Mouse (Mus musculus) limb, embryonic 15.5 days (tissue): ENCODE data around the gene Focad. TPM values are rescaled to one million over a fixed set of nuclear protein-coding genes. Genes with fewer than 3 reads are reported as not detected.

ENCODE experiments used
- ATAC-seq: fragments of 200-750 bp; cut with Nextera tagmentation; 2 replicates; pipeline ENCODE4 v1.8.0; 2017; ENCODE audit warnings: low read depth, moderate TSS enrichment; ENCODE audit not compliant: insufficient number of reproducible peaks, low FRiP score, low TSS enrichment
- H3K27ac ChIP-seq: fragments of 300-500 bp; sonication (generic); 2 replicates; pipeline ENCODE4 v1.5.1; 2015; ENCODE audit warnings: moderate library complexity, mild to moderate bottlenecking, inconsistent platforms
- H3K27me3 ChIP-seq: fragments of 300-500 bp; sonication (generic); 2 replicates; pipeline ENCODE4 v1.6.1; 2015; ENCODE audit warnings: inconsistent platforms
- H3K36me3 ChIP-seq: fragments of 300-500 bp; sonication (generic); 2 replicates; pipeline ENCODE4 v1.6.1; 2015; ENCODE audit warnings: inconsistent platforms
- H3K4me1 ChIP-seq: fragments of 300-500 bp; sonication (generic); 2 replicates; pipeline ENCODE4 v1.6.1; 2015; ENCODE audit warnings: inconsistent platforms
- H3K4me2 ChIP-seq: fragments of 300-500 bp; sonication (generic); 2 replicates; pipeline ENCODE4 v1.6.1; 2015; ENCODE audit warnings: mild to moderate bottlenecking, inconsistent platforms
- H3K4me3 ChIP-seq: fragments of 300-500 bp; sonication (generic); 2 replicates; pipeline ENCODE4 v1.5.1; 2015; ENCODE audit warnings: mild to moderate bottlenecking, inconsistent platforms
- H3K9ac ChIP-seq: fragments of 300-500 bp; sonication (generic); 2 replicates; pipeline ENCODE4 v1.6.1; 2015; ENCODE audit warnings: inconsistent platforms
- H3K9me3 ChIP-seq: fragments of 300-500 bp; sonication (generic); 2 replicates; pipeline ENCODE4 v1.6.1; 2016; ENCODE audit warnings: inconsistent platforms
- WGBS: fragments of 180-500 bp; shearing (Covaris S2); methylation state at CpG from one replicate; pipeline ENCODE4 v1.1.7; 2015; 5-methylcytosine and 5-hydroxymethylcytosine counted together
- polyA plus RNA-seq: library from polyadenylated mRNA; unstranded; fragments of >200 nt; fragmentation: Nextera tagmentation; extraction: Ambion mirVana; gene quantifications from 2 replicates; pipeline ENCODE4 v1.2.1, GENCODE M21; 2015

Focad gene
- polyA plus RNA-seq, 1 experiment from 2014 or later, result 15.4 TPM

- Histone ChIP-seq H3K4me3 (no peak overlapping the region), H3K9ac (no peak overlapping the region), H3K36me3 (no peaks in the 10 kb centered on the region), H3K4me1 (no peaks in the 10 kb centered on the region), H3K9me3 (no peaks in the 10 kb centered on the region), H3K4me2 (no peak overlapping the region), H3K27ac (no peak overlapping the region), H3K27me3 (no peaks in the 10 kb centered on the region)
- no peak for ATAC-seq
- 55% methylated on average over 6 of the region's 6 CpGs for WGBS
These were observed 63.2 kb downstream of the Focad start for GRCm38 (mm10) chr4:88157644-88158043.

DNA sequence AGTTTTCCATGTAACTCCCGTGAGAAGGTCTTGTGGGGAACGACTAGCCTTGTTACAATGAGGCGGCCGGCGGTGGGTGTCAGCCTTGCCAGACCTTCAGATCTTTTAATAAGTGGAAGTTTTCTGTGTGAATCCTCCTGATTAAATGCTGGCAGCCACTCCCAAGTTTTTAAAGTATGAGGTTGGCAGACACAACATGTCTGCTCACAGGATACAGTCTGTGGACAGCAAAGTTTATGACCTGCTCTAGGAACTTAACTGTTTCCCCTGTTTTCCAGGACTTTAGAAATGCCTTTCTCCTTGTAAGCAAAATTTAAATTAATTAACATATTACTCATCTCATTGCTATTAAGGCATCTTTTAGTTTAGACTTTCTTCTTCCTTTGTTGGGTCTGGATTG is 64.8 kb downstream of the Focad start:
- no peaks in the 10 kb centered on the region for H3K9me3 ChIP-seq
- no peak overlapping the region for H3K4me2 ChIP-seq
- no peaks in the 10 kb centered on the region for H3K36me3 ChIP-seq
- WGBS, result 70% methylated on average over 5 of the region's 5 CpGs
- no peak for ATAC-seq
- no peaks in the 10 kb centered on the region for H3K4me1 ChIP-seq
- H3K4me3 ChIP-seq, result no peak overlapping the region
- H3K27me3 ChIP-seq, result no peaks in the 10 kb centered on the region
- H3K27ac ChIP-seq, result no peak overlapping the region
- H3K9ac ChIP-seq, result no peak overlapping the region

DNA sequence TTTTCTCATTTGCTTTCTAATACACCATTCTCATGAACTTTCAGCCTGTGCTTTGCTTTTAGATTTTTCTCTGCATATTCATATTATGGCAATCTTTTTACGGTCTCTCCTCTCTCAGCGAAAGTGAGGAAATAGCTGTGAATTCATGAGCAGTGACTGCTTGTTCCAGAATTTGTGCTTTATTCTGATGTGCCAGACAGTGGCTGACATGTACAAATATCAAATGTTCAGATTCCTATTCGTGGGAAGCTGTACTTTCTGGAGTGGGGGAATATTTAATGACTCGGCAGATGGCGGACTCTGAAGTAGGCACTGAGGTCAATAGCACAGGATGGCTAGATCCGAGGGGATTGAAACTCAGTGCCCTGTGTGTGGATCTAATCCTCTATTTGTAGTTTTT is 65.3 kb downstream of the Focad start:
- 71% methylated on average over 6 of the region's 6 CpGs for WGBS
- H3K9ac ChIP-seq, result no peak overlapping the region
- H3K9me3 ChIP-seq, result no peaks in the 10 kb centered on the region

GRCm38 (mm10) chr4:88163511-88164247 is 69.2 kb downstream of the Focad start:
- H3K9me3 ChIP-seq, result no peaks in the 10 kb centered on the region
- H3K27ac ChIP-seq, result no peak overlapping the region
- no peak overlapping the region for H3K4me3 ChIP-seq
- H3K27me3 ChIP-seq, result no peaks in the 10 kb centered on the region
- WGBS, result 82% methylated on average over 13 of the region's 13 CpGs
- H3K36me3 ChIP-seq, result no peaks in the 10 kb centered on the region
- ATAC-seq, result no peak
- no peak overlapping the region for H3K4me2 ChIP-seq
- H3K9ac ChIP-seq, result no peak overlapping the region
- H3K4me1 ChIP-seq, result no peaks in the 10 kb centered on the region

More for the DNA sequence above, 65.3 kb downstream of the Focad start:
- H3K27me3 ChIP-seq, result no peaks in the 10 kb centered on the region
- H3K27ac ChIP-seq, result no peak overlapping the region
- H3K4me2 ChIP-seq, result no peak overlapping the region
- no peak overlapping the region for H3K4me3 ChIP-seq
- no peaks in the 10 kb centered on the region for H3K4me1 ChIP-seq
- ATAC-seq, result no peak
- no peaks in the 10 kb centered on the region for H3K36me3 ChIP-seq

- 77% methylated on average over 7 of the region's 7 CpGs for WGBS
- H3K4me2 ChIP-seq, result no peak overlapping the region
- ATAC-seq, result no peak
- H3K27me3 ChIP-seq, result no peaks in the 10 kb centered on the region
- no peak overlapping the region for H3K4me3 ChIP-seq
- no peak overlapping the region for H3K9ac ChIP-seq
- H3K4me1 ChIP-seq, result no peaks in the 10 kb centered on the region
- H3K9me3 ChIP-seq, result no peaks in the 10 kb centered on the region
- H3K36me3 ChIP-seq, result no peaks in the 10 kb centered on the region
- H3K27ac ChIP-seq, result no peak overlapping the region
These were observed 72.8 kb downstream of the Focad start for GRCm38 (mm10) chr4:88167008-88167862.

GRCm38 (mm10) chr4:88175058-88175974 is 80.9 kb downstream of the Focad start:
- Histone ChIP-seq H3K27me3 (no peaks in the 10 kb centered on the region), H3K4me1 (no peaks in the 10 kb centered on the region), H3K9ac (no peak overlapping the region), H3K9me3 (no peaks in the 10 kb centered on the region), H3K36me3 (no peaks in the 10 kb centered on the region), H3K4me3 (no peak overlapping the region), H3K27ac (no peak overlapping the region), H3K4me2 (no peak overlapping the region)
- 73% methylated on average over 6 of the region's 6 CpGs for WGBS
- ATAC-seq, result no peak

DNA sequence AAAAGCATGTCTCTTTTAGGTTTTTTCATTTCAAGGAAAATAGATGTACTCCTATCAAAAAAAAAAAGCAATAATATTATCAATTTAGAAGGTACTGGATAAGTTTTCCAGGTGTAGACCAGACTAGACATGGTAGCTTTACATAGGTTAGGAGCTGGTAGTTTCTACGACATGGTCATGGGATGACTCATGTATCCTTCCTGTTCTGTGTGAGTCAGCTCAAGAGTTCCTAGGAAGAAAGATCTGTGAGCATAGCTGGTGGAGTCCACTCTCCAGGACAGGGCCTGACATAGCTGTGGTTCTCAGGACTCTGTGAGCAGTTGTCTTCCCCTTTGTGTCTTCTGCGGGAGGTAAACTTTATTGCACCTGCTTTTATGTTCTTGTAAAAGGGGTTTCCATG is 84.9 kb downstream of the Focad start:
- no peaks in the 10 kb centered on the region for H3K9me3 ChIP-seq
- no peak overlapping the region for H3K27ac ChIP-seq
- no peak for ATAC-seq
- H3K4me1 ChIP-seq, result no peaks in the 10 kb centered on the region
- no peak overlapping the region for H3K4me2 ChIP-seq
- H3K4me3 ChIP-seq, result no peak overlapping the region
- no peak overlapping the region for H3K9ac ChIP-seq
- no peaks in the 10 kb centered on the region for H3K36me3 ChIP-seq
- H3K27me3 ChIP-seq, result no peaks in the 10 kb centered on the region
- 68% methylated on average over 2 of the region's 2 CpGs for WGBS

DNA sequence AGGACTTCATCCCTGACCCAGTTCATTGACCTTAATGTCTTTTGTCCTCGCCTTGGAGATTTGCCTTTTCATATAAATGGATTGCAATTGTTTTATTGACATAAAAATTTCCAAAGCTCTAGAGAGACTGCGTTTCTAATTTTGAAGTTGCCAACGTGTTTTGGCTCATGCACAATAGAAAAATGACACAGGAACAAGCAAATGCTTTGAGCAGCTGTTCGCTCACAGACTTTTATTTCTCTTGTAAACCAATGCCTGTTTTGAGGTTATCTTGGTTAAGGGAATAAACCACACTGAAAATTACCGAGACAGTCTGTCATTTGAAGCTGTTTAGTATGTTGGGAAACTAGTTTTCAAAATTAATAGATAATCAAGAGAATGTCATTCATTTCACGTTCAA is 89.9 kb downstream of the Focad start:
- ATAC-seq, result no peak
- Histone ChIP-seq H3K27me3 (no peaks in the 10 kb centered on the region), H3K4me3 (no peak overlapping the region), H3K4me2 (no peak overlapping the region), H3K36me3 (0 out of 2 replicates have a peak, but pooled peaks cover 4% of the 10 kb centered on the region), H3K9me3 (no peaks in the 10 kb centered on the region), H3K27ac (no peak overlapping the region), H3K9ac (no peak overlapping the region), H3K4me1 (no peaks in the 10 kb centered on the region)
- WGBS, result 43% methylated on average over 6 of the region's 6 CpGs

DNA sequence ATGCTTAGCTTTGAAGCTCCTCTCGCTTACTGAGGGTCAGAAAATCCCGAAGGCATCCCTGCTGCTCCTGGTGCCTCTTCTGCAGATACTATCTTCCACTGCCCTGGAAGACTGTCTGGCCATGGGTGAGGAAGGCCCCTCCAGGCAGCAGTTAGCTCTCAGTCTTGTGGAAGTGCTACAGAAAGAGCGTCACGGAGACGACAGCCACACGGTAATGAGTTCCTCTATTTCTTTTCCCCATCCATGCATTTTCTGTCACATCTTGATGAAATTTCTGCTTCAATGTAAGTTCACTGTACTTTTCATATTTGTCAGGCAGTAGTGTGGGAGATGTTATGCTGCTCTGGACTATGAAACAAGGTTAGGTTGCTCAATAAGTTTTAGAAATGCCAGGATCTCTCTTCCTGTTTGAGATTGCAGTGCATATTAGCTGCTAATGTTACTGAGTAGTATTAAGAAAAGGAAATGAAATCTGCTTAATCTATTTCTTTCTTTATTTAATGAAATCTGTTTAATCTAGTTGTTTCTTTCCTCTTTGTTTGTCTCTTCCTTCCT is 91.5 kb downstream of the Focad start:
- Histone ChIP-seq H3K9me3 (no peaks in the 10 kb centered on the region), H3K36me3 (0 out of 2 replicates have a peak, but pooled peaks cover 4% of the 10 kb centered on the region), H3K4me2 (no peak overlapping the region), H3K4me3 (no peak overlapping the region), H3K27me3 (no peaks in the 10 kb centered on the region), H3K4me1 (no peaks in the 10 kb centered on the region), H3K27ac (no peak overlapping the region), H3K9ac (no peak overlapping the region)
- WGBS, result 81% methylated on average over 6 of the region's 6 CpGs
- ATAC-seq, result no peak

DNA sequence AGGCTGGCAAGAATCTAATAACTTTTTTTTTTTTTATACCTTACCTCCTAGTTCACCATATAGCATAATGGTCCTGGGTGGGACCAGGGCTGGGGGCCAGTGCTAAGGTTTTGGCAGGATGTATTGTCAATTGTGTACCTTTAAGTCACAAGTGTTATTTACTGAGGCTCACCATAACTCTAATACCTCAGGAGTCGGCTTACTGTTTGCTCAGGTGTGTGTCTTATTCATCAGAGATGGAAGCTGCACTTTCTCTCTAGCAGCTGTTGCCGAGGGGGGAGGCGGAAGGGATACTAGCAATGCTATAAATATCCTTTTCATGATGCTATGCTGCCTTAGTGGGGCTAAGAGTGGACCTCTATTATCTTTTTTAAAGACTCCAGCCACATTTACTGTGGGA is 93.2 kb downstream of the Focad start:
- H3K27me3 ChIP-seq, result no peaks in the 10 kb centered on the region
- WGBS, result 62% methylated on average over 3 of the region's 3 CpGs
- 0 out of 2 replicates have a peak, but pooled peaks cover 4% of the 10 kb centered on the region for H3K36me3 ChIP-seq
- H3K4me1 ChIP-seq, result no peaks in the 10 kb centered on the region
- H3K4me3 ChIP-seq, result no peak overlapping the region
- H3K9me3 ChIP-seq, result no peaks in the 10 kb centered on the region
- H3K27ac ChIP-seq, result no peak overlapping the region
- no peak overlapping the region for H3K4me2 ChIP-seq
- no peak for ATAC-seq
- no peak overlapping the region for H3K9ac ChIP-seq

GRCm38 (mm10) chr4:88189495-88189894 is 95.1 kb downstream of the Focad start:
- Histone ChIP-seq H3K4me3 (no peak overlapping the region), H3K9ac (no peak overlapping the region), H3K27me3 (no peaks in the 10 kb centered on the region), H3K9me3 (no peaks in the 10 kb centered on the region), H3K36me3 (0 out of 2 replicates have a peak, but pooled peaks cover 4% of the 10 kb centered on the region), H3K27ac (no peak overlapping the region), H3K4me2 (no peak overlapping the region), H3K4me1 (no peaks in the 10 kb centered on the region)
- no peak for ATAC-seq
- WGBS, result 90% methylated on average over 1 of the region's 1 CpGs
